Mouse (Mus musculus) heart, embryonic 16.5 days (tissue): ENCODE data around the gene Irf2bp2. TPM values are rescaled to one million over a fixed set of nuclear protein-coding genes. Genes with fewer than 3 reads are reported as not detected.

Experiments used
- ATAC-seq: fragments of 200-750 bp; cut with Nextera tagmentation; replicated peaks from 2 replicates; pipeline ENCODE4 v1.8.0; 2017; ENCODE audit warnings: moderate number of reproducible peaks; ENCODE audit not compliant: insufficient read depth, low FRiP score; ENCODE audit errors: extremely low read depth
- H3K27ac ChIP-seq: fragments of 300-500 bp; sonication (generic); 2 replicates; pipeline ENCODE4 v1.5.1; 2014; ENCODE audit warnings: mild to moderate bottlenecking, low read length, control low read depth, moderate library complexity
- H3K27me3 ChIP-seq: fragments of 300-500 bp; sonication (generic); 2 replicates; pipeline ENCODE4 v1.6.1; 2014; ENCODE audit warnings: low read length, mixed read lengths; ENCODE audit not compliant: control insufficient read depth, insufficient read depth
- H3K36me3 ChIP-seq: fragments of 300-500 bp; sonication (generic); 2 replicates; pipeline ENCODE4 v1.6.1; 2014; ENCODE audit not compliant: control insufficient read depth, insufficient read depth
- H3K4me1 ChIP-seq: fragments of 300-500 bp; sonication (generic); 2 replicates; pipeline ENCODE4 v1.6.1; 2014; ENCODE audit warnings: low read length, mixed read lengths; ENCODE audit not compliant: control insufficient read depth, insufficient read depth
- H3K4me2 ChIP-seq: fragments of 300-500 bp; sonication (generic); 2 replicates; pipeline ENCODE4 v1.6.1; 2014; ENCODE audit warnings: low read depth, mild to moderate bottlenecking, control low read depth, low read length
- H3K4me3 ChIP-seq: fragments of 300-500 bp; sonication (generic); 2 replicates; pipeline ENCODE4 v1.5.1; 2014; ENCODE audit warnings: mild to moderate bottlenecking, control low read depth, low read length
- H3K9ac ChIP-seq: fragments of 300-500 bp; sonication (generic); 2 replicates; pipeline ENCODE4 v1.6.1; 2014; ENCODE audit warnings: low read length, control low read depth
- H3K9me3 ChIP-seq: fragments of 300-500 bp; sonication (generic); replicated peaks from 2 replicates; pipeline ENCODE4 v1.6.1; 2016; ENCODE audit warnings: low read length; ENCODE audit not compliant: control insufficient read depth
- WGBS: fragments of 180-500 bp; shearing (Covaris S2); extraction: QIAGEN DNeasy Blood & Tissue Kit; methylation state at CpG from one replicate; pipeline ENCODE4 v1.1.7; 2014; 5-methylcytosine and 5-hydroxymethylcytosine counted together
- polyA plus RNA-seq: library from polyadenylated mRNA; unstranded; fragments of >200 nt; fragmentation: Nextera tagmentation; extraction: Ambion mirVana; gene quantifications from 2 replicates; pipeline ENCODE4 v1.2.1, GENCODE M21; 2015

The Irf2bp2 gene
- polyA plus RNA-seq, 1 experiment from 2014 or later = 9.1 TPM

DNA sequence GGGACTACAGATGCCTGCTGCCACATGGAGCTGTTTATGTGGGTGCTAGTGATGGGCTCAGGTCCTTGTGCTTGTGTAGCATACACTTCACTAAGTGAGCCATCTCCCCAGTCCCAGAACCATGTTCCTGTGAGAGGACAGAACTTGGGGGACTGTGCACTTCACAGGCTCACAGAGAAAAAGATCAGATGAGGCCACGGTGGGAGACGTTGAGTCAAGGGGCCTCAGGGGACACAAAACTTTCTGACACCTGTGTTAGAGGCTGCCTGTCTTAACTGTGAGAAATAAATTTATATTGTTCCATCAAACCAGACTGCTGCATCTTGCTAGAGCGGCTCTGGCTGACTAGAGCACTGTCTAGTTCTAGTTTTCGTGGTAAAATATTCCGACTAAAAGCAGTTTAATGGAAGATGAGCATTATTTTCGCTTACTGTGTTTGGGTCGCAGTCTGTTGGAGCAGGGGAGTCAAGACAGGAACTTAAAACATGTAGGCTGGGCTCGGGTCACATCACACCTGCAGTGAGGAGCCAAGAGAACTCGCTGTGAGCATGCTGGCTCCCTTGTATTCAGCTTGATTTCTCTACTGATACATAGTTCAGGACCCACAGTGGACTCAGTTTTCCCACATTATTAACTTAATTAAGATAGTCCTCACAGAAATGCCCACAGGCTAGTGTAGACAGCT, 28.5 kb upstream of the Irf2bp2 start:
- H3K9me3 ChIP-seq = no peaks in the 10 kb centered on the region
- WGBS = 83% methylated on average over 9 of the region's 9 CpGs
- H3K36me3 ChIP-seq = no peaks in the 10 kb centered on the region
- H3K4me2 ChIP-seq = no peak overlapping the region
- no peaks in the 10 kb centered on the region for H3K4me1 ChIP-seq
- no peak overlapping the region for H3K9ac ChIP-seq
- peak overlapping the region; percentile 17; the same call in 1 of the 2 replicates for H3K27ac ChIP-seq
- no peaks in the 10 kb centered on the region for H3K27me3 ChIP-seq
- H3K4me3 ChIP-seq = no peak overlapping the region
- ATAC-seq = no peak

DNA sequence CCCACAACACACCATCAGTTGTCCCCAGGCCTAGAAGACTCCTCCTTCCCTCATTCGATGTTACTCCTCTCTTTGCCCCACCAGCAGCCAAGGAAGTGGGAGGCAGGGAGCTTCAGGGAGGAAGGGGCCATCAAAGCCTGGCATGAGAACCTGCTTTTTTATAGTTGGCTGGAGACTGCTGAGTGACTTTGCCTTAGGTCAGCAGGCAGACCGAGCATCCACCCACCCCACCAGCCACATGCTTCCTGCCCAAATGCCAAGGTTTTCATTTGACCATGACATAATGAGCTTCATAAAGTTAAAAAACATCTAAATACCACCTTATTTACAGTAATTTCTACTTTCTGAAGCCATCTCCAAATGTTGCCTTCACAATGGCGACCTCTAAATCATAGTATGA, 26.9 kb upstream of the Irf2bp2 start:
- H3K4me1 ChIP-seq = peaks cover under 1% of the 10 kb centered on the region; the same call in 1 of the 2 replicates
- 66% methylated on average over 3 of the region's 3 CpGs for WGBS
- no peak overlapping the region for H3K4me2 ChIP-seq
- no peak overlapping the region for H3K4me3 ChIP-seq
- no peak for ATAC-seq
- no peaks in the 10 kb centered on the region for H3K27me3 ChIP-seq
- no peak overlapping the region for H3K9ac ChIP-seq
- H3K9me3 ChIP-seq = no peaks in the 10 kb centered on the region
- H3K36me3 ChIP-seq = no peaks in the 10 kb centered on the region
- H3K27ac ChIP-seq = no peak overlapping the region

DNA sequence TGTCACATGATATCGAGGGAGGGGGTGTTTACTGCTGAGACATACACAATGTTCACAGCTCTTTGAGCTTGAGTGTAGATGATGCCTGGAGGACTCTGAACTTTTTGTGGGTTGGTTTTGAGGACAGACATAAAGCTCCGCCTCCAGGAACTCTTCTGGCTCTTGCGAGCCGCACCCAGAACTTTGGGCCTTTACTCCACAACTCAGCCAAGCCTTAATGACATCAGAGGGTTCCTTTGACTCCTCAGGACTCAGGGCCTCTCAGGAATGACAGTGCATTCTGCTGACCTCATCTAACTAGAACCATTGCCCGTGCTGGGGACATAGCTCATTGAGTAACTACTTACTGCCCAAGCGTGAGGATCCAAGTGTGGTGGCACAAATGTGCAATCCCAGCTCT, 25.7 kb upstream of the Irf2bp2 start:
- no peak overlapping the region for H3K27ac ChIP-seq
- peaks cover 12% of the 10 kb centered on the region for H3K4me1 ChIP-seq
- no peaks in the 10 kb centered on the region for H3K36me3 ChIP-seq
- H3K4me2 ChIP-seq = no peak overlapping the region
- H3K4me3 ChIP-seq = no peak overlapping the region
- H3K9ac ChIP-seq = no peak overlapping the region
- no peak for ATAC-seq
- 90% methylated on average over 6 of the region's 6 CpGs for WGBS
- no peaks in the 10 kb centered on the region for H3K27me3 ChIP-seq
- H3K9me3 ChIP-seq = no peaks in the 10 kb centered on the region

DNA sequence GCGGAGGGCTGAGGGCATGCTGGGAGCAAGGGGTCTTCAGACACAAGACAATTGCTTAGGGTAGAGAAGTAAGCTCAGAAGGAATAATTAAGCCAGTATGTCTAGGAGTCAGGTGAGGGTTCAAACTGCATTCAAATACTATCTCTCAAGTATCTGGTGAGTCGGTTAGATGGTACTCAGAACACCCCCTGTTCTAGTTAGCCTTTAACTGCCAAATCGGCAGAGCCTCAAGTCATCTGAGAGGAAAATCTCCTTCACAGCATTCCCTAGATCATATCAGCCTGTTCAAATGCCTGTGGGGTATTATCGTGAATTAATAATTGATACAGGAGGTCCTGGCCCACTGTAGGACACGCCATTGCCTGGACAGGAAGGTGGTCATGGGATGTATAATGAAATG, 23.9 kb upstream of the Irf2bp2 start:
- peaks cover 20% of the 10 kb centered on the region for H3K4me1 ChIP-seq
- 87% methylated on average over 5 of the region's 5 CpGs for WGBS
- H3K4me3 ChIP-seq = no peak overlapping the region
- no peak overlapping the region for H3K27ac ChIP-seq
- no peak for ATAC-seq
- no peak overlapping the region for H3K4me2 ChIP-seq
- no peaks in the 10 kb centered on the region for H3K27me3 ChIP-seq
- no peaks in the 10 kb centered on the region for H3K9me3 ChIP-seq
- no peak overlapping the region for H3K9ac ChIP-seq
- no peaks in the 10 kb centered on the region for H3K36me3 ChIP-seq

DNA sequence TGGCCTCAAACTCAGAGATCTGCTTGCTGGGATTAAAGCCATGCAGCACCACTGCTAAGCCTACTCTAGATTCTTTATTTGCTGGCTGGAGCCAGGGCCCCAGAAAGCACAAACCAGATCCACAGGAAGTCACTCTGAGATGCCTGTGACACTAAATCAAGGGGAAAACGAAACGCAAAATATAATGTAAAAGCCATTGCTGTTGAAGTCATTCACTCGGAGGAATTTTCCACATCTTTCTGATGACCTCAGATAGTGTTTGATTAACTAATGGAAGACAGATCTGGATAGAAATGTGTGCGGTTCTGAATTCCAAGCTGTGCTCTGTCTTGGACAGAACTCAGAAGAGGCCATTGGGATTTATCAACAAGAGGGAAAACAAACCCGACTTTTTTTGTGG, 22.9 kb upstream of the Irf2bp2 start:
- no peaks in the 10 kb centered on the region for H3K9me3 ChIP-seq
- WGBS = 63% methylated on average over 5 of the region's 5 CpGs
- H3K4me1 ChIP-seq = peaks cover 20% of the 10 kb centered on the region
- H3K27me3 ChIP-seq = no peaks in the 10 kb centered on the region
- ATAC-seq = no peak
- H3K36me3 ChIP-seq = no peaks in the 10 kb centered on the region
- H3K9ac ChIP-seq = no peak overlapping the region
- no peak overlapping the region for H3K4me2 ChIP-seq
- H3K27ac ChIP-seq = peak overlapping the region; percentile 25; the same call in 1 of the 2 replicates
- no peak overlapping the region for H3K4me3 ChIP-seq

DNA sequence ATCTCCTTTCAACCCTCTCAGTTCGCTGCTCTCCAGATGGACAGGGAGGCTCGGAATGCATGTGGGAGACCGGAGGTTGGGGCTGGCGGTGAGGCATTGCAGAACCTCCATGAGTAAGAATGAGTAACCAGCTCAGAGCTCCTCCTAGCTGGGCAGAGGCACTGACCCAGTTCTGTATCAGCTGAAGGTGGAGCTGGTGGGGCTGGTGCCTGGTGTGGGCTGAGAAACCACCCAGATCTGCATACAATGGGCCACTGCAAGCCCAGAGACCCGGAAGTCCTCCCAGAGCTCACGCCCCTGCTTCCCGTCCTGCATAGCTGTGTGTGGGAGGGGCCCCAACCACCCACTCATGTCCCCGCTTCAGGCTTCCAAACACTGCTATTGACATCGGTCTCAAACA, 22.0 kb upstream of the Irf2bp2 start:
- no peak overlapping the region for H3K4me2 ChIP-seq
- H3K9me3 ChIP-seq = no peaks in the 10 kb centered on the region
- H3K4me1 ChIP-seq = peaks cover 20% of the 10 kb centered on the region
- H3K27me3 ChIP-seq = no peaks in the 10 kb centered on the region
- peak overlapping the region; percentile 19 for H3K27ac ChIP-seq
- WGBS = 41% methylated on average over 9 of the region's 9 CpGs
- no peaks in the 10 kb centered on the region for H3K36me3 ChIP-seq
- peak; percentile 53; the same call in 1 of the 2 replicates for ATAC-seq
- 0 out of 2 replicates have a peak overlapping the region, but pooled peaks have one; percentile 10 for H3K9ac ChIP-seq
- H3K4me3 ChIP-seq = no peak overlapping the region

DNA sequence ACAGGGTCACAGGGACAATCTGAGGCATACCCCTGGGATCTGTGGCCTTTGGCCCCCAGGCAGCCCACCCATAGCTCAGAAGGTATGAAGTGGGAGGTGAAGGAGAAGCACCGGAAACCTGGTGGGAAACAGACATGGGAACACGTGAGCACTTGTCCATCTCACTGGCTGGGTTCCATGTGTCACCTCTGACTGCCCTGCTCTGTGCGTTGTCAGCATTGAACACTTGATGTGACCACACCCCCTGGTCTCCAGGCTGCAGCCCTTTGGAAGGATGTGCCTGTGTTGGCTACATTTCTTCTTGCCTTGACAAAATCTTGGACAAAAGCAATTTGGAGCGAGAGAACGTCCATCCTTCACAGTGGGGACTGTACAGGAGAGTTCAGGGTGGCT, 20.9 kb upstream of the Irf2bp2 start:
- Histone ChIP-seq H3K9ac (no peak overlapping the region), H3K4me3 (no peak overlapping the region), H3K27ac (peak overlapping the region; percentile 19; the same call in 1 of the 2 replicates), H3K9me3 (no peaks in the 10 kb centered on the region), H3K4me2 (no peak overlapping the region), H3K36me3 (no peaks in the 10 kb centered on the region), H3K27me3 (no peaks in the 10 kb centered on the region), H3K4me1 (peaks cover 20% of the 10 kb centered on the region)
- 52% methylated on average over 5 of the region's 5 CpGs for WGBS
- no peak for ATAC-seq

DNA sequence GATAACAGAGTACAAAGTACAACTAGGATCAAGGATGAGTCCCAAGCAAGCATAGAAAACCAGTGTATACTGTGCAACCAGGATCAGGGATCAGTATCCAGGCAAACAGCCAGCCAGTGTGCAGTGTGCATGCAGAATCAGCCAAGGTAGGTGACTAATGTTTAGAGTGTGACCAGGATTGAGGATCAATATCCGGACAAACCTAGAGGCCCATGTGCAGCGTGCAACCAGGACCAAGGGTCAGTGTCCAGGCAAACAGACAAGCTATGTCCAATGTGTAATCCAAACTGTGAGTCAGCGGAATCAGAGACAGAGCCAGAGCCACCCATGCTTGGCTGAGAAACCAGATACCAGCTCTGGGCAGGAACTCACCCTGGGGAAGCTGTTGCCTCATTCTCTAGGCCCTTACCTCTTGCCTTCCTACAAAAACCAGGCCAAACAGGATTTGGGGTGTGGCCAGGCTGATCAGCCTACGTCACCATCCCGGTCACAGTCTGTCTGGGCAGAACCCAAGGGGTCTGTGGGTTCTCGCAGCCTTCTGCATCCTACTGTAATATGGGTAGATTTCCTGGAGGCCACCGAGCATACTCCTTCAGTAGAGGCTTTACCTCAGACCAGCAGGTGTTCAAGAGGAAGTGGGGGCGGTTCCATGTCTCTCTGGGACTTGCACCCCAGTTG, 20.4 kb upstream of the Irf2bp2 start:
- H3K27me3 ChIP-seq = no peaks in the 10 kb centered on the region
- no peaks in the 10 kb centered on the region for H3K36me3 ChIP-seq
- no peaks in the 10 kb centered on the region for H3K9me3 ChIP-seq
- ATAC-seq = peak; percentile 34; the same call in 1 of the 2 replicates
- peaks cover 20% of the 10 kb centered on the region for H3K4me1 ChIP-seq
- H3K4me3 ChIP-seq = no peak overlapping the region
- H3K4me2 ChIP-seq = no peak overlapping the region
- WGBS = 72% methylated on average over 8 of the region's 8 CpGs
- H3K27ac ChIP-seq = peak overlapping the region; percentile 19; the same call in 1 of the 2 replicates
- 0 out of 2 replicates have a peak overlapping the region, but pooled peaks have one; percentile 27 for H3K9ac ChIP-seq

DNA sequence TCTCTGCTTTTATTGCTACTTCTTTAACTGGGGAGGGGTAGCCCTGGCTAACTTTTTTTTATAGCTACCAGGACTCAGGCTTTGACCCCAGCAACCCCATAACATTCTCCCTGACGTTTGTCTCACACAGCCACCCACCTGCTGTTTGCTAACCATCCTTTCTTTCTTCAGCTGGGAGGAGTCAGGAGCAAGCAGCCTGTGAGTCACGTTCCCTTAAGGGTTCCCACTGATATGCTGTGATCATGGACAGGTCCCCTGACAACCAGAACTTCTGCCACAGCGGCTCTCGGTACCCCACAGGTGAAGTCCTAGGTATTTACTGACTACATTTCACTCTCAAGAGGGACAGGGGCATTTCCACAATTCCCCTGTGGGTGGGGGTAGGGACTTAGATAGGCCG, 19.4 kb upstream of the Irf2bp2 start:
- no peak for ATAC-seq
- no peaks in the 10 kb centered on the region for H3K36me3 ChIP-seq
- no peak overlapping the region for H3K4me2 ChIP-seq
- no peak overlapping the region for H3K9ac ChIP-seq
- WGBS = 54% methylated on average over 5 of the region's 5 CpGs
- H3K4me3 ChIP-seq = no peak overlapping the region
- no peak overlapping the region for H3K27ac ChIP-seq
- H3K4me1 ChIP-seq = peaks cover 20% of the 10 kb centered on the region
- H3K27me3 ChIP-seq = no peaks in the 10 kb centered on the region
- H3K9me3 ChIP-seq = no peaks in the 10 kb centered on the region
